Mouse (Mus musculus): ENCODE measurements around the gene Defa2. TPM values are rescaled to one million over a fixed set of nuclear protein-coding genes. Genes with fewer than 3 reads are reported as not detected.
"Not testable (repeated sequence)": the region's sequence is repeated elsewhere in the genome, so short reads cannot be mapped to it uniquely, and the experiment has no call there.

Gene Defa2
- total RNA-seq (2021): not detected
- long read RNA-seq, experiment 1: 0 reads
- long read RNA-seq, experiment 2: 0 reads

DNA sequence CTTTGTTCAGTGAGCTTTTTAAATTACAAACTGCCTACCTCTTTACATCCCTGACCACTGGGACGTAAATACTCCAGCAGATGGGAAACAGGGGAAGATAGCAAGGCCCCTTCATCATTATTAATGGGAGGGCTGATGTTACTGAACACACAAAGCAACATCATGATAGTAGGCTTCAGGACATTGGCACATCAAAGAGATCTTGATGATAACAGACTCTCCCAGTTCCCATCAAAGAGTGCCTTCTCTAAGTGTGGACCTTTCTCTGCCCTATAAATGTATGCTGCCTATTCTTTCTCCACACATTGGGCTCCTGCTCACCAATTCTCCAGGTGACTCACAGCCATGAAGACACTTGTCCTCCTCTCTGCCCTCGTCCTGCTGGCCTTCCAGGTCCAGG lies at the start of gene Defa2:
Gene Defa2 (plus strand): TSS at position 301 of the 400 bp plus-strand sequence.
- DNase-seq: not testable (repeated sequence)

DNA sequence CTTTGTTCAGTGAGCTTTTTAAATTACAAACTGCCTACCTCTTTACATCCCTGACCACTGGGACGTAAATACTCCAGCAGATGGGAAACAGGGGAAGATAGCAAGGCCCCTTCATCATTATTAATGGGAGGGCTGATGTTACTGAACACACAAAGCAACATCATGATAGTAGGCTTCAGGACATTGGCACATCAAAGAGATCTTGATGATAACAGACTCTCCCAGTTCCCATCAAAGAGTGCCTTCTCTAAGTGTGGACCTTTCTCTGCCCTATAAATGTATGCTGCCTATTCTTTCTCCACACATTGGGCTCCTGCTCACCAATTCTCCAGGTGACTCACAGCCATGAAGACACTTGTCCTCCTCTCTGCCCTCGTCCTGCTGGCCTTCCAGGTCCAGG lies 13.2 kb downstream of the Defa2 start, which contains the start of gene Defa33:
Gene Defa33 (plus strand): TSS at position 301 of the 400 bp plus-strand sequence.
- not testable (repeated sequence) for DNase-seq

DNA sequence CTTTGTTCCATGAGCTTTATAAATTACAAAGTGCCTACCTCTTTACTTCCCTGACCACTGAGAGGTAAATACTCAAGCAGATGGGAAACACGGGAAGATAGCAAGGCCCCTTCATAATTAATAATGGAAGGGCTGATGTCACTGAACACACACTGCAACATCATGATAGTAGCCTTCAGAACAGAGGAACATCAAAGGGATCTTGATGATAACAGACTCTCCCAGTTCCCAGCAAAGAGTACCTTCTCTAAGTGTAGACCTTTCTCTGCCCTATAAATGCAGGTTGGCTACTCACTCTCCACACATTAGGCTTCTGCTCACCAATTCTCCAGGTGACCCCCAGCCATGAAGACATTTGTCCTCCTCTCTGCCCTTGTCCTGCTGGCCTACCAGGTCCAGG lies 48.8 kb downstream of the Defa2 start, which contains the start of gene Defa36:
Gene Defa36 (plus strand): TSS at position 301 of the 400 bp plus-strand sequence.
- DNase-seq: not testable (repeated sequence)

Other genes with a start within 250 kb of the Defa2 start
- not detected for gene Defa30, start 243.9 kb upstream of the Defa2 start, total RNA-seq (2021)
- not detected for gene Defa22, start 216.2 kb upstream of the Defa2 start, total RNA-seq (2021)
- not detected for gene Defa31, start 186.9 kb upstream of the Defa2 start, total RNA-seq (2021)
- not detected for gene Gm15293, start 177.0 kb upstream of the Defa2 start, total RNA-seq (2021)
- gene Gm15292, start 128.8 kb upstream of the Defa2 start, total RNA-seq (2021): not detected
- not detected for gene Defa27, start 63.0 kb upstream of the Defa2 start, total RNA-seq (2021)
- gene Defa29, start 51.5 kb upstream of the Defa2 start, total RNA-seq (2021): not detected
- gene Defa33, start 13.3 kb downstream of the Defa2 start, total RNA-seq (2021): not detected
- not detected for gene Defa36, start 48.9 kb downstream of the Defa2 start, total RNA-seq (2021)
- gene Gm7849, start 78.0 kb downstream of the Defa2 start, total RNA-seq (2021): not detected
- gene Defa20, start 130.7 kb downstream of the Defa2 start, total RNA-seq (2021): not detected
- gene Defa32, start 150.5 kb downstream of the Defa2 start, total RNA-seq (2021): not detected
- gene Defa37, start 186.9 kb downstream of the Defa2 start, total RNA-seq (2021): not detected
- not detected for gene Defa28, start 204.5 kb downstream of the Defa2 start, total RNA-seq (2021)
- gene Gm7861, start 216.0 kb downstream of the Defa2 start, total RNA-seq (2021): not detected
- gene Defa26, start 239.7 kb downstream of the Defa2 start, total RNA-seq (2021): not detected

All from gastrocnemius, postnatal 25 days (tissue).